Mouse (Mus musculus): ENCODE measurements around the gene Gm20683.

- TF ChIP-seq CTCF (IDR thresholded peaks at IDR 0.05; ENCODE audit: insufficient read depth, low read depth, low read length) (no peak), POLR2A (IDR thresholded peaks at IDR 0.05; ENCODE audit: insufficient read depth, low read depth, low read length) (no peak)
Measured at GRCm38 (mm10) chr17:25786280-25786679, 55.3 kb downstream of the Gm20683 start, which contains the start of gene Ccdc78.
